Mouse (Mus musculus) ES-Bruce4 (cell line): ENCODE data around the gene Dnajb6.

Source experiments
- CTCF ChIP-seq: IDR thresholded peaks from one replicate; pipeline ENCODE4 v1.8.1; 2011; ENCODE audit warnings: low read depth, low read length
- POLR2A ChIP-seq: IDR thresholded peaks from one replicate; pipeline ENCODE4 v1.8.1; 2011; ENCODE audit warnings: low read length; ENCODE audit not compliant: insufficient read depth

DNA sequence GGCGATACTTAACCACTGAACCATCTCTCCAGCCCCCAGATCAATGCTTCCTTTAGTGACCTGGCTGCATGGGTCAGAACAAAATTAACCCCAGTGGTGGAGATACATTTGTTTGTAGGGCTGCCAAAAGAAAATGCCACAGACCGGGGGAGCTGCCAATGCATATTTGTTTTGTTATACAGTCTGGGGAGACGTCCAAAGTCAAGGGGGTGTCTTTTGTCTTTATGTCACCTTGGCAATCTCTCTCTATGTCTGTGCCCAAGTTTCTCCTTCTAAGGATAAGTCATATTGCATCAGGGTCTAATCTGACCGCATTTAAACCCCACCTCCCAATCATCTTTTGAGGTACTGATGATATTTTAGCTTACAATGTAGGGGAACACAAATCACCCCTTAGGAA is 82.8 kb downstream of the Dnajb6 start:
- TF ChIP-seq CTCF (no peak), POLR2A (no peak)
